Mouse (Mus musculus) T-helper 1 cell (primary cell): ENCODE measurements around the gene Aqp1.

Experiments
- in situ Hi-C: fragments of 300-600 bp; cut with MboI, MseI; formaldehyde crosslinking; loops from one replicate; pipeline ENCODE4 v1.15.1; 2025; ENCODE audit warnings: high pct_unique_total_duplicates

Gene Aqp1

DNA sequence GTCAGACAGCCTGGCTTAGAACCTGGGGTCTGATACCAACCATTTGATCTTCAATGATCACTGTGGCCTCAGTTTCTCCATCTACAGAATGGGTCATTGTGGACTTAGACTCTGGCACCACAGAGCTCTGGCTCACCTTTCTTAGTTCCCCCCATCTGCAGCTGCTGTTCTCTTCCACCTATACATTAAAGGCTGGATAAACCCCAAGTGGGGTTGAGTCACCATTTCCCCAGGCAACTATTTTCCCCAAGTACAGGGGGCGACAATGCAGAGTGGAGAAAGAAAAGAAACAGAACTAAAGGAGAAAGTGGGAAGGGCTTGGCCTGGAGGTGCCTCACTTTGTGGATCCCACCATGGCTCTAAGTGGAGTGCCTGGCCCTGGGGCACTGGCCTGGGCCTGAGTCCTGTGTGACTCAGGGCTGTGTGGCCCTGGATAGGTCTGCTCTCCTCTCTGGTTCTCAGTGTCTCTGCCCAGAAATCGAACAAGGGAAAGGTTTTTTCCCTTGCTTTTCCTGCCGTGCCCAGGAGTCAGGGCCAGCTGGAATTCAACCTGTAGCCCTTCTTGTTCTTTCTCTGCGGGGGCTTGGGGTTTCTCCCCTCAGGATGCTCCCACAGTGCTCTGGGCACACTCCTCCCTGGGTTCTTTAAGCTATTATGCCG, 20.9 kb downstream of the Aqp1 start:
- in situ Hi-C loops: no loop called here

DNA sequence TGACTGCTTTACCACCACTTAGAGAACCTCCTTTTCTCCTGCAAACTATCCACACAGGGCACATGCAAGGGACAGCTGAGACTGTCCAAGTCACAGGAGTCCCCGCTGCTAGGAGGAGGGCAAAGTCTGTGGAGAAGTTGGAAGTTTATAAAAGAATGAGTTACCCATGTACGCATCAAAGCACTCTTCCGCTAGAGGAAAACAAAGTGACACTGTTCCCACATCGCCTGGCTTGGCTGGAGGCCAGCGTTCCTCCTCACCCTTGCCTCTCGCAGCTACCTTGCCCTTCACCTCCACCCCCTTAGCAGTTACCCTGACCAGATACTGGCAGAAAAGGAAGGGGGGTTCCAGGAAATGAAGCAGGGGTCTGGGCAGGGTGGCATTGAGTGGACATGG, 21.4 kb downstream of the Aqp1 start:
- in situ Hi-C loops: no loop called here

DNA sequence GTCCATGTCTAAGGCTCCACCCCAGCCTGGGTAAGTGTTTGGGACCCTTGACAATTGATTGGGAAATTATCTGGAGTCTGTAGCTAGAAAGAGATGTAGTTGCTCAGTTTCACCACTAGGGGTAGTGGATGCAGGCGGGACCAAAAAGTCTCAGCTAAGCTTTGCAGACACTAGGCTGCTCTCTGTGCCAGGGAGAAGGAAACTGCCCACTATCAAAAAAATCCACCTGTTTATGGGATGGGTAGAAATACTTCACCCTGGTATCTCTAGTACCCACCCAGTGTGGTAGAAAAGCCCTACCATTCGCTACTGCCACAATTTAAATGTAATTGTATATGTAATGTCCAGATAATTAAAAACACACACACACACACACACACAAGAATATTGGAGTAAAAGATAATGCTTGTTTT, 22.5 kb downstream of the Aqp1 start:
- in situ Hi-C loops: no loop called here

DNA sequence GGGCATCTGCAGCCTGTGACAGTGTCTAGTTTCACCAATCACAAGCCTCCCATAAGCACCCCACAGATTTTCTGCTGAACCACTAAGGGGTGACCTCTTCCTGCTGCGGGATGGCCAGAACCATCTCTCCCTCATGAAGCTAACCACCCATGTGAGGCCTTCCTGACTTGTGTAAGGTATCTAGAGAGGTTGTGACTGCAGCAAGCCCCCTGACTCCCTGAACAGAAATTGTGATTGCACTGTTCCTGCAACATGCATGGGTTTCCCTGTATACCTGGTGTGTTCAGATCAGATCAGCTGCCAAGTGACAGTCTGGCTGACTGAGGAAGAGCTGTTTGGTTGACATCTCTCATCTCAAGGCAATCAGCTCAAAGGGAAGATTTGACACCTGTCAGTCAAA, 26.4 kb downstream of the Aqp1 start:
- in situ Hi-C loops: no loop called here

DNA sequence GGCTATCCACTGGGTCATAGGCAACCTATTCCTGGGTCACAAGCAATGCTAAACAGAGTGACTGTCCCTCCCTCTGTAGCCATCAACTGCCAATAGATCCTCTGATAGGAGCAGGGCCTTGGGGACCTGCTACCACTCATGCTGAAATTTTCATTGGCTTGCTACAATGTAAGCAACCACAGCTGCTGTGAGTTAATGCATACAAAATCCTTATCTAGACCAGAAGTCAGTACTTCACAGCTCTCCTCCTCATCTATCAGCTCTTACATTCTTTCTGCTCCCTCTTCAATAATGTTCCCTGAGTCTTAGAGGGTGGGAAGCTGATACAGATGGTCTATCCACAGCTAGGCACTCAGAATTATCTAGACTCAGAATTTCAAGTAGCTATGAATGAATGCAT, 30.9 kb downstream of the Aqp1 start:
- in situ Hi-C loops: no loop called here

DNA sequence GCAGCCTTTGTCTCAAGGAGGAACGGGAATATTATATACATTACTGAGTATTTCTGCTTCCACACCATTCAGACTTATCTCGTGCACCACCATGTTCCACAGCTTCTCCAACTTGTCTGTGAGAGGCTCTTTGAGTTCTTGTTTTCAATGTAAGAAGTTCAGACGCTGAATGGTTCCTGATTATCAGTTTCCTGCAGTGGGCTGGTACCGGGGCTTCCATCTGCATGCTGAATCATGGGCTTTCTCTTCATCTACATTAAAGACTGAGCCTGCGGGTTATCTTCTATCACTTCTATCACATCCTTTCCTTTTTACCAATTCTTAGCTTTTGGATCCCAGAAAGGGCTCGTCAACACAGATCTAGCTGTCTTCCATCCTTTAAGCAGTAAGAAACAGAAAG, 34.6 kb downstream of the Aqp1 start:
- in situ Hi-C loops: no loop called here

DNA sequence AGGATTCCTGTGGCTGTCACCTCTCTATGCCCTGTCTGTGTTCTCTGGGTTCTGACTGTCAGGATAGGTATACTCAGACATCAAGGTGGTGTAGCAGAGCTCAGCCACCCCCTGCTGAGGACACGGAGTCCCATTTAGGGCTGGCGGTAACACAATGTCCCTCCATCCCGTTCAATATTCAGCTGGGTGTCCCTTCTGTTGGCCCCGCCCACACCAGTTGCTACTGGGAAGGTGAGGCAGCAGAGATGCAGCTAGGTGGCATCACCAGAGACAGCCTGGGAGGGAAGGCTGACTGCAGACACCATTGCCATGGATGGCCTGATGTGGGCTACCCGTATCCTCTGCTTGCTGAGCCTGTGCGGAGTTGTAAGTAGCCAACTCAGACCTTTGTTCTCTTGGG, 39.8 kb downstream of the Aqp1 start, which contains the start of gene Ghrhr:
Gene Ghrhr, plus strand, starts transcription at position 220 of the 400 bp plus-strand sequence.
- in situ Hi-C loops: no loop called here

DNA sequence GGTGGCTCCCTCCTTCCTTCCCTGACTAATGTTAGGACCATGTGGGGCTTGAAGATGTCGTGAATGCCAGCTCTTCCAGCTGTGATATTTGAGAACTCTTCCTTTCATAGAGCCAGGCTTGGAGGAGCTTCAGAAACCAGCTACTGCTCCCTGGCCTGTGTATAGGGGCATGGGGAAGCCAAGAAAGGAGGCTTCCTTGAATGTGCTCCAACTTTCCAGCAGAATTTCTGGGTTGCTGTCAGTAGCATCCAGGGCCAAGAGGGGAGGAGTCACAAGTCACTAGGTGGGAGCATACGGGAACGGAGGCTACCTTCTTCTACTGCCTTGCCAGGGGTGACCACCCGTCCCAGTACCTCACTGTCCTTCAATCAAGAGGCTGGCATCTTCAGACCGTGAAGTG, 40.3 kb downstream of the Aqp1 start:
- in situ Hi-C loops: no loop called here

DNA sequence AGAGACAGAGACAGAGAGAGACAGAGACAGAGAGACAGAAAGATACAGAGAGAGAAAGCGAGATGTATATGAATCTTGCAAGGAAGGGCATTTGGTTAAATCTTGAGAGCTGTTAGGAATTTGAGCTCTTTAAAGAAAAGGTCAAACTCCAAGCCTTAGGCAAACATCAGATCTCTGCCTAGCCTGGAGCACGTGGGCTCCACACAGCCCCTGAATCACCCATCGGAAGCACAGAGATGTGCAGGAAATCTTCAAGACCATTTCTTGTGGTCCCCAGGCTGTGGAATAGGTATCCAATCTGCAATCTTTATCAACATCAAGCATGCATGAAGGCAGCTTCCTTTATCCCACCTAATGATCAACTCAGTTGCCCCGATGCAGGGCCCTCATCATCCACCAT, 41.2 kb downstream of the Aqp1 start:
- in situ Hi-C loops: no loop called here

DNA sequence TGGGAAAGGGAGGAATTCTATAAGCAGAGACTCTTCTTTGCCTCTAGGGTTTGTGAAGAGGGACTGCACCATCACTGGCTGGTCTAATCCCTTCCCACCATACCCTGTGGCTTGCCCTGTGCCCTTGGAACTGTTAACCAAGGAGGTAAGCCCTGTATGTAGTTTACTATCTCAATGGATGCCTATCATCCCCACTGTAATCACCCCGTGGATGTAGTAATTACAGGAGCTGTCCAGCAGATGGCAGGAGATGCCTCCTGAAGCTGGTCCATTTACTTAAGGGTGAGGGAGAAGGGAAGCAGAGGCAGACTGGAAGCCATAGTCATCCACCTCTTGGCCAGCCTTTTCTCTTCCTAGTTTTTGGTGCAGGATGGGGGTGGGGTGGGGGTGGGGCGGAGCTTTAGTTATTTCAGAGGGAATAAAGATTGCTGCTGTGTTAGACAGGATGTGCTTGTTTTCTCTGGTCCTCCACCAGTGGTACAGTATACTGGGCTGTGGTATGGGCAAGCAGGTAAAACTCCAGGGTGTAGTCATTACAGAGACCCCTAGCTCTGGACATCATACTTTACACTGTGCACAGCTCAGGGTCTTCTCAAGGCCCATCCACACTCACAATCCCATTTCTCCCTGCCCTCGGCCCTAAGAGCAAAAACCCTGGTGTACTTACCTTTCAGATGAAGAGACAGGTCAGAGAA, 43.6 kb downstream of the Aqp1 start:
- in situ Hi-C loops: loop anchor here (5.0 kb wide), 1 partner anchor 147 kb away; no protein-coding TSS in a partner anchor

DNA sequence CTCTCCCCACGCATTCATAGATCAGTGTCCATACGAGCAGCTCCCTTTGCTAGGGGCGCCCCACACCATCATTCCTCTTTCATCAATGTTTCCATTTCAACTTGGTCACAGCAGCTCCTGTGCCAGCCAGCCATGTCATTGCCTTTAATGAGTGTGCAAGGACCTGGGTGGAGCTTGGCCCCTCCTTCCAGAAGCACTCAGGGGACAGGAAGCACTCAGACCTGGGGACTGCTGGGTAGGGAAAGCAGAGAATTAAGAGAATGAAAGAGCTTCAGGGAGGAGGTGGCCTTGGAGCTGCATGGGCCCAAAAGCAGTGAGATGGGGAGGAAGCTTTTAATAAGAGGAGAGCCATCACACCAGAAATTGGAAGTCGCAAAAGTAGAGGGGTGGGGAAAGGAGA, 45.7 kb downstream of the Aqp1 start:
- in situ Hi-C loops: loop anchor here (5.0 kb wide), 1 partner anchor 150 kb away; no protein-coding TSS in a partner anchor

DNA sequence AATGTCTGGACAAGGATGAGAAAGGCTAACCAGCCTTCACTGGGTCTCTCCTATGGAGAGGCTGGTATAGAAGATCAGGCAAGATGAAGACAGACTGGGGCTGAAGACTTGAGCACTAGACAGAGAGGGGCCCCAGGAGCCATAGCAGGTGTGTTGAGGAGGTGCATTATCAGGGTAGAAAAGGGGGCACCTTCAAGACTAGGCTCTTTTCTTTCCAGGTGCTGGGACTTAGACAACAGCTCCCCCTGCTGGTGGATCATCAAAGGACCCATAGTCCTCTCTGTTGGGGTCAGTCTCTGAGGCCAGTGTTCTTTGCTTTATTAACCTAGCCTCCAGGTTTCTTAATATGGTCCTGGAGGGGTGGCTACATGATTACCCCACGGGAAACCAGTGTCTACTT, 47.7 kb downstream of the Aqp1 start:
- in situ Hi-C loops: loop anchor here (5.0 kb wide), 1 partner anchor 152 kb away; no protein-coding TSS in a partner anchor

DNA sequence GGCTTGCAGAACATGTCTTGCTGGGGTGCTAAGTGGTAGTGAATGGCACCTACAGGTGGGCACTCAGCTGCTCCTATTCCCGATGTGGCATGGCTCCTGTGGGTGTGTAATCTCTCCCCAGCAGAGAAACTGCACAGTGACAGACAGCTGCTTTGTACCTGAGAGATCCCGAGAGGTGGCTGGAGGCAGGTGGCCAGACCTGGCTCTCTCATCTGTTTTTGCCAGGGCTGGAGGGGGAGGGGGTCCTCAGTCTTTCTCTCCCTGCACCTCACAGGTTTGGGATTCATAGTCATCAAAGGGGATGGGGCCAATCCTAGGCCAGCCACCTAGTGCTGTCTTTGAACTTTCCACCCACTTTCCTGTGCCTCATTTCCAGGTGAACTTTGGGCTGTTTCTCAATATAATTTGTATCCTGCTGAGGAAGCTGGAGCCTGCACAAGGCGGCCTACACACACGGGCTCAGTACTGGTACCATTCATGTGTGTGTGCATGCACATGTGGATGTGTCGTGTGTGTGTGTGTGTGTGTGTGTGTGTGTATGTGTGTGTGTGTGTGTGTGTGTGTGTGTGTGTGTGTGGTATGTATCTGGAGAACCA, 48.2 kb downstream of the Aqp1 start:
- in situ Hi-C loops: loop anchor here (5.0 kb wide), 1 partner anchor 152 kb away; no protein-coding TSS in a partner anchor

DNA sequence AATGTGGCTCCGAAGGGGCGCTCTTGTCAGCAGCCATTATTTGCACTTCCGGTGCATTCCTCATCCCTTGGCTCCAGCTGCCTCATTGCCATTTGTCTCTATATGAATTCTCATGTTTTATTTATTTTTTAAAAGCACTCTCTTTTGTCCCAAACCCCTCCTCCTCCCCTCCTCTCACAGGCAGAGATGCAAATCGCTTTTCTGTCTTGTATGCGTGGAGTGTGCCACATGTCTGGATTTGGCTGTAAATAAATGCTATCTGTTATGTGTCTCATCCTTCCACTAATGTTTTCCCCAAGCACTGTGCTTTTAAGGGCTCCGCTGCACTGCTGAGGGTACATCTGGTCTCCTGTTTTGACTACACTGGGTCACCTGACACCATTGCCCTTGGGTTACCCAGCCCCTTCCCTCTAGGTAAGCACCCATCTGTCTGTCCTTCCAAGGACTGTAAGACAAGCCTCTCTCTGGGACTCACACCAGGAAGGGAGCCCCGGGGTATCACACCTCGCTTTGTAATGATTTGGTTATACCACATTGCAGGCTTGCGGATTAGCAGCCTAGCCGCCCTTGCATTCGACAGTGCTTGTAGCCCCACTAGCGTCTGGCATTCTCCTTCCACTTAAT, 52.4 kb downstream of the Aqp1 start:
- in situ Hi-C loops: no loop called here

DNA sequence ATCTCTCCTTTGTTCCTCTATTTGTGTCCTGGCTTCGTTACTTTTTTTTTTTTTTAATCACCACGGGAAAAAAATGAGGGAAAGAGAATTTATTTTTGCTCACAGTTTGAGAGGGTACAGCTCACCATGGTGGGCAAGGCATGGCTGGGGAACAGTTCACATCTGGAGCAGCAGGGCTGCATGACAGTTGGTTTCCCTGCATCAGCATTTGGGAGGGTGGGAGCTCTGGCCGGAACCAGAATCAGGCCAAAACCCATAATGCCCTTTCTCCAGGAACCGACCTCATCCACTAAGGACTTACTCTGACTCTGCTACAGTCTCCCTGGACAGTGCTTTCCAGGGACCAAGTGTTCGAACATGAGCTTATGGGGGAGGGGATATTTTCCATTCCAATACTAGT, 53.1 kb downstream of the Aqp1 start:
- in situ Hi-C loops: no loop called here

DNA sequence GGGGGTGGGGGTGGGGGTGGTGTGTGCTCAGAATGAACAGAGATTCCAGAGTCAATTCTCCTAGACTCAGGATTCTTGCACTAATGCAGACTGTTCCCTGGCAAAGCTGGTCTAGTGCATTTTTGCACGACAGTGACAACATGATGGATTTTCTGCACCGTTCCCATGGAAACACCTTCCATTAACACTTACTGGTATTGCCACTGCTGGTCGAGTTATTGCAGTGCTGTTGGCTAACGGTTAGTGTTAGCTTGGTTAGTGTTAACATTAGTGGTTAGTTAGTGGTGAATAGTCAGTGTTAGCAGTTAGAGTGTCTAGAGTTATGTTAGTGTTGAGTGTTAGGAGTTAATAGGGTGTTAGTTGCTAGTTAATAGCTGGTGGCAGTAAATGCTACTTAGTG, 55.6 kb downstream of the Aqp1 start:
- in situ Hi-C loops: no loop called here

DNA sequence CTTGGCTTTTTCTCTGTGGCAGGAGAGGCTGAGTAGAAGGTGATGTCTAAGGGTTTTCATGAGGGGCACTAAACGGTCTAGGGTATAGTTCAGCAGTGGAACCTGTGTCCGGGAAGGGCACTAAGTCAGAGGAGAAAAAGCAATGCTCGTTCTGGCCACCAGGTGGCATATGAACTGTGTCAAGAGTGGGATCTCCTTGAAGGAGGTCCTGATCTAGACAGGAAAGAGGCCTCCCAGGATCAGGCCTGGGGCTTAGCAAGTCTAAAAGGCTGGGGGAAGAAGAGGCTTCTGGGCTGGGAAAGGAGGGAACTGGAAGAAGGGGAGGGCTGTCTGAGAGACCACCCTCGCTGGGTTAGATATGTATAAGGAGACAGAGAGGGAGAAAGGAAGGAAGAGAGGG, 56.2 kb downstream of the Aqp1 start:
- in situ Hi-C loops: no loop called here

DNA sequence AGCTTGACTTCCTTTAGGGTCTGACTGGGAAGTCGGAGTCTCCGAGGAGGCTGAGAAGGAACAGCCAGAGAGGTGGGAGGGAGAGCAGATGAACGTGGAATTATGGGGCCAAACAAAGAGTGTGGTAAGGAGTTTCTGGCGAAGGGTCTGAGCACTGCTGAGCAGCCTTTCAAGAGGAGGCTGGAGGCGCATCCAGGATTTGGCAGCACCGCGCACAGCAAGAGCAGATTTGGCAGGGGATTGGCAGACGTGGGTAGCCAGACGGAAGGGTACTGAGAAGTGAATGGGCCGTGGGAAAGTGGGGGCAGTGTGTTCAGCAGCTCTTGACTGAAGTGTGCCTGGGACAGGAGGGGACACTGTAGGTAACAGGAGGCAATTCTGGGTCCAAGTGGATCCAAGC, 58.6 kb downstream of the Aqp1 start:
- in situ Hi-C loops: no loop called here

DNA sequence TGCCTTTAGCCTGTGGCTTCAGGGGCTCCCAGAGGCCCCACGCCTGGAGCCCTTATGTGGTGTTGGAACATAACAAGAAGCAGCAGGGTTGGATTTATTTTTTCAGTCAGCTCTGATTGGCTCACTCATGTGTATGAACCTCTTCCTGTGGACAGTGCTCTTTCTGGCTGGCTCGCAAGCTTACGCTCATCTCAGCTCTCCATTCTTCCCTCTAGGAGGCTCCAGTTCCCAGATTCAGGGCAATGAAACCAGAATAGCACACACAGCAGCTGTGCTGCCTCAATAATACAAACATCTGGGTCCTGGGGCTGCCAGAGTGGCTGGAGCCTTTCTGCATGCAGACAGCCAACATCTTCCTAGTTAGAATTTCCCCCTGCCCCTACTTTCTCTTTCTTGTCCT, 59.9 kb downstream of the Aqp1 start:
- in situ Hi-C loops: no loop called here

DNA sequence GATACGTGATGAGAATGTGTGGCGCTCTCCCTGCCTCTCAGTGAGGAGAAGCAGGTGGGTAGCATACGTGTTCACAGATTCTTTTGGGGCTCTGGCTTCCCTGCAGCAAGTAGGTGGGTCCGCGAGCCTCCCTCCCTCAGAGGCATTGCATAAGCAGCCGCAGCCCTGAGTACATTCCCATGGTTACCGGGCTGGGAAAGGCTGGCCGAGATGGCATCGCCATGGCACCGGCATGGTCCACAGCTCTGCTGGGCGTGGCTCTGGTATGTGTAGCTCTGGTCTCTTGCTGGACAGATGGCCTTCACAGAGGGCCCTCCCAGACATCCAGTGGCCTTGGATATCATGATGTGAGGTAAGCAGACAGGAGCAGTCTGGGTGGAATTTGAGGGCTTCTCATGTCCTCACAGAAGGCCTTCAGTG, 60.4 kb downstream of the Aqp1 start:
- in situ Hi-C loops: no loop called here
